Mouse (Mus musculus) liver, embryonic 14.5 days (tissue): ENCODE measurements around the gene Stim1.

ENCODE experiments used
- CTCF ChIP-seq: IDR thresholded peaks from 2 replicates; pipeline ENCODE4 v1.5.1; 2016; ENCODE audit warnings: antibody characterized with exemption, low read depth, control low read depth
- EP300 ChIP-seq: IDR thresholded peaks from 2 replicates; pipeline ENCODE4 v1.6.1; 2016; ENCODE audit warnings: antibody characterized with exemption, low read depth

GRCm38 (mm10) chr7:102268395-102268748 is 766 bp downstream of the Stim1 start:
- TF ChIP-seq CTCF (no peak), EP300 (no peak)
